In genomic region chr2:11776415-11776814, GRCm38 (mm10) we compare ENCODE assay signal across 8 mouse cellular contexts. TPM values are rescaled to one million over a fixed set of nuclear protein-coding genes. Genes with fewer than 3 reads are reported as not detected.
A peak's percentile ranks its signal among the peaks of the same experiment; 100 is the strongest.
DNase-seq lines count a peak whose midpoint lies in the region; ATAC-seq and TF ChIP-seq lines count a peak whose summit lies in the region.

No protein-coding gene starts in this region.

- TF ChIP-seq EP300 in heart, postnatal 0 days (IDR thresholded peaks at IDR 0.05; ENCODE audit: low read depth), result no peak

- no peak for ATAC-seq in heart, postnatal 0 days (ENCODE audit: insufficient read depth, low read depth)
- no peak for ATAC-seq in hindbrain, embryonic 13.5 days (ENCODE audit: low FRiP score)
- ATAC-seq in midbrain, embryonic 13.5 days, result no peak
- no peak for ATAC-seq in cerebellum, adult (ENCODE audit: insufficient number of reproducible peaks, low FRiP score, low TSS enrichment)

- peak overlapping the region; percentile 88 for H3K4me3 ChIP-seq in heart, postnatal 0 days (ENCODE audit: low read depth, low read length)
- peak overlapping the region; percentile 97 for H3K4me3 ChIP-seq in bone marrow, adult 2 months (replicated peaks; ENCODE audit: control insufficient read depth, low read depth, low read length)
- H3K4me3 ChIP-seq in hindbrain, embryonic 13.5 days, result peak overlapping the region; percentile 85
- H3K4me3 ChIP-seq in midbrain, embryonic 13.5 days (replicated peaks), result peak overlapping the region; percentile 71

- intact Hi-C loops in heart, postnatal 36 days (cut with DNase I), result loop anchor here (5.0 kb wide), 3 partner anchors 69 to 641 kb away; partner anchors contain the start of genes Il15ra, Mindy3 and Rbm17

- WGBS in heart, postnatal 0 days, result 39% methylated on average over 8 of the region's 8 CpGs
- WGBS in bone marrow, adult 2 months, result 23% methylated on average over 8 of the region's 8 CpGs
- 55% methylated on average over 8 of the region's 8 CpGs for WGBS in hindbrain, embryonic 13.5 days
- 52% methylated on average over 8 of the region's 8 CpGs for WGBS in midbrain, embryonic 13.5 days

- TF ChIP-seq CTCF in heart, postnatal 0 days (IDR thresholded peaks at IDR 0.05; ENCODE audit: low read depth), result no peak
- TF ChIP-seq CTCF in bone marrow, adult 2 months (IDR thresholded peaks at IDR 0.05; ENCODE audit: control insufficient read depth, insufficient read depth, low read length), result no peak

- no peaks in the 10 kb centered on the region for H3K9me3 ChIP-seq in heart, postnatal 0 days (replicated peaks; ENCODE audit: control insufficient read depth, low read length)
- no peaks in the 10 kb centered on the region for H3K9me3 ChIP-seq in hindbrain, embryonic 13.5 days
- H3K9me3 ChIP-seq in midbrain, embryonic 13.5 days, result no peaks in the 10 kb centered on the region

- H3K27ac ChIP-seq in heart, postnatal 0 days (ENCODE audit: low read depth), result peak overlapping the region; percentile 95; the same call in 1 of the 2 replicates
- no peak overlapping the region for H3K27ac ChIP-seq in bone marrow, adult 2 months (ENCODE audit: control insufficient read depth, insufficient read depth, low read depth, low read length, poor library complexity)
- 0 out of 2 replicates have a peak overlapping the region, but pooled peaks have one; percentile 94 for H3K27ac ChIP-seq in hindbrain, embryonic 13.5 days
- H3K27ac ChIP-seq in midbrain, embryonic 13.5 days, result peak overlapping the region; percentile 91; the same call in 1 of the 2 replicates

- no peak for DNase-seq in heart, postnatal 0 days (ENCODE audit: low spot score)
- DNase-seq in heart, postnatal 36 days, result no peak
- no peak for DNase-seq in ovary, postnatal 14 days (ENCODE audit: low spot score)
- DNase-seq in T-cell, adult 2 months (ENCODE audit: low spot score), result no peak

- H3K4me2 ChIP-seq in heart, postnatal 0 days (ENCODE audit: low read depth, low read length), result peak overlapping the region; percentile 70
- H3K4me2 ChIP-seq in hindbrain, embryonic 13.5 days, result peak overlapping the region; percentile 87
- peak overlapping the region; percentile 81 for H3K4me2 ChIP-seq in midbrain, embryonic 13.5 days (replicated peaks)

- TF ChIP-seq POLR2A in bone marrow, adult 2 months (IDR thresholded peaks at IDR 0.05; ENCODE audit: borderline replicate concordance, control insufficient read depth, low read depth, low read length), result no peak

- H3K4me1 ChIP-seq in heart, postnatal 0 days (ENCODE audit: control insufficient read depth, insufficient read depth), result peaks cover 29% of the 10 kb centered on the region; the same call in 1 of the 2 replicates
- H3K4me1 ChIP-seq in bone marrow, adult 2 months (ENCODE audit: control insufficient read depth, insufficient read depth, low read length), result peaks cover 2% of the 10 kb centered on the region; the same call in 1 of the 2 replicates
- peaks cover 56% of the 10 kb centered on the region for H3K4me1 ChIP-seq in hindbrain, embryonic 13.5 days (replicated peaks)
- peaks cover 51% of the 10 kb centered on the region for H3K4me1 ChIP-seq in midbrain, embryonic 13.5 days (replicated peaks)

- no peaks in the 10 kb centered on the region for H3K27me3 ChIP-seq in heart, postnatal 0 days (ENCODE audit: control insufficient read depth, insufficient read depth, low read length)
- H3K27me3 ChIP-seq in hindbrain, embryonic 13.5 days, result no peaks in the 10 kb centered on the region
- H3K27me3 ChIP-seq in midbrain, embryonic 13.5 days, result no peaks in the 10 kb centered on the region

- H3K9ac ChIP-seq in heart, postnatal 0 days (replicated peaks; ENCODE audit: low read depth, low read length), result peak overlapping the region; percentile 84
- peak overlapping the region; percentile 89 for H3K9ac ChIP-seq in hindbrain, embryonic 13.5 days
- peak overlapping the region; percentile 82 for H3K9ac ChIP-seq in midbrain, embryonic 13.5 days (replicated peaks)

- peaks cover 7% of the 10 kb centered on the region; the same call in 1 of the 2 replicates for H3K36me3 ChIP-seq in heart, postnatal 0 days (replicated peaks; ENCODE audit: control insufficient read depth, insufficient read depth, low read length)
- peaks cover 16% of the 10 kb centered on the region for H3K36me3 ChIP-seq in hindbrain, embryonic 13.5 days
- peaks cover 18% of the 10 kb centered on the region for H3K36me3 ChIP-seq in midbrain, embryonic 13.5 days

RNA-seq across cellular contexts. Expression of gene Fbh1, which starts 1.0 kb away (rescaled TPM):
- total RNA-seq in heart, postnatal 0 days (2014; rRNA removed; ENCODE audit: low replicate concordance), result 81.0 and 94.7 TPM in 2 replicates
- polyA plus RNA-seq in heart, postnatal 0 days (2015; fragmentation: Nextera tagmentation; extraction: Ambion mirVana), result 77.3 and 81.2 TPM in 2 replicates
- total RNA-seq in heart, postnatal 36 days (2021), result 10 to 100 TPM; 72.7 to 76.0 TPM
- polyA plus RNA-seq in bone marrow, adult 2 months (2011; ENCODE audit: insufficient read depth, insufficient read length, low replicate concordance, missing spikeins), result 30.2 and 46.6 TPM in 2 replicates
- 135 and 137 TPM in 2 replicates for polyA plus RNA-seq in hindbrain, embryonic 13.5 days (2015; fragmentation: Nextera tagmentation; extraction: Ambion mirVana)
- polyA plus RNA-seq in midbrain, embryonic 13.5 days (2015; fragmentation: Nextera tagmentation; extraction: Ambion mirVana), result 132 and 133 TPM in 2 replicates

RNA-seq across cellular contexts. Expression of gene Ankrd16, which starts 1.3 kb away (rescaled TPM):
- total RNA-seq in heart, postnatal 0 days (2014; rRNA removed; ENCODE audit: low replicate concordance), result 19.8 and 43.1 TPM in 2 replicates
- polyA plus RNA-seq in heart, postnatal 0 days (2015; fragmentation: Nextera tagmentation; extraction: Ambion mirVana), result 18.8 and 23.0 TPM in 2 replicates
- total RNA-seq in heart, postnatal 36 days (2021), result 10 to 100 TPM; 19.5 to 19.7 TPM
- polyA plus RNA-seq in bone marrow, adult 2 months (2011; ENCODE audit: insufficient read depth, insufficient read length, low replicate concordance, missing spikeins), result 34.8 and 56.8 TPM in 2 replicates
- 52.0 and 54.4 TPM in 2 replicates for polyA plus RNA-seq in hindbrain, embryonic 13.5 days (2015; fragmentation: Nextera tagmentation; extraction: Ambion mirVana)
- polyA plus RNA-seq in midbrain, embryonic 13.5 days (2015; fragmentation: Nextera tagmentation; extraction: Ambion mirVana), result 56.6 and 59.8 TPM in 2 replicates
